ENCODE assay signal across 9 mouse cellular contexts in the genomic region with DNA sequence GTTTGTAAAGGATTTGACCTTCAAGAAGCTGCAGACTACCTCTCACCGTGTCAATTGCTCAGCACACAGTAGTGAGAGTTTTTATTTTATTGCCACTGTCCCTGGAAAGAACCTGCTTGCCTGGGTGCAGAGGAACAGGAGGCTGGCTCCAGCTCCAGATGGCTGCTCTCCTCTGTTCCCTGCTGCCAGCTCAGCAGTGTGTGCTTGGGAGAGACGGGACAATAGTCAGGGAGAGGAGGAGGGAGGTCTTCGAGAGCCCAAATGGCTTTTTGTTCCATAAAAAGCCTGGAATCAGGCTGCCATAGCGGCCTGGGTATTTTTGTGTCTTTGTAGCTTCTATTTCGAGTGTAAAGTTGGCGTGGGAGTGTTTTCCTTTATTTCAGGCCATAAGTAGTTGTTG. TPM values are rescaled to one million over a fixed set of nuclear protein-coding genes. Genes with fewer than 3 reads are reported as not detected.
A peak's percentile ranks its signal among the peaks of the same experiment; 100 is the strongest.
DNase-seq lines count a peak whose midpoint lies in the region; ATAC-seq lines count a peak whose summit lies in the region.
"Had no signal": no experiment of that assay in that cellular context is flagged by ENCODE, and none has a peak within 500 bp of the region (broad histone marks: within the 10 kb centered on the region; RNA-seq: fewer than 3 reads in every experiment).

No protein-coding gene starts in this region.

- H3K4me3 ChIP-seq in forebrain, embryonic 15.5 days: no peak overlapping the region
- no peak overlapping the region for H3K4me3 ChIP-seq in hindbrain, embryonic 11.5 days (ENCODE audit: low read depth, low read length)
- H3K4me3 ChIP-seq: limb, embryonic 13.5 days had no signal

- peak; percentile 79 for ATAC-seq in cerebellum, adult (ENCODE audit: insufficient number of reproducible peaks, low FRiP score, low TSS enrichment)
- ATAC-seq in forebrain, embryonic 15.5 days (replicated peaks): peak; percentile 93
- peak; percentile 58 for ATAC-seq in hindbrain, embryonic 11.5 days (ENCODE audit: low FRiP score)

- no peak overlapping the region for H3K9ac ChIP-seq in forebrain, embryonic 15.5 days (replicated peaks)
- no peak overlapping the region for H3K9ac ChIP-seq in hindbrain, embryonic 11.5 days (ENCODE audit: low read depth, low read length)
- H3K9ac ChIP-seq: limb, embryonic 13.5 days had no signal

- H3K4me2 ChIP-seq in forebrain, embryonic 15.5 days (replicated peaks): no peak overlapping the region
- no peak overlapping the region for H3K4me2 ChIP-seq in hindbrain, embryonic 11.5 days (replicated peaks; ENCODE audit: low read depth, low read length)
- H3K4me2 ChIP-seq: limb, embryonic 13.5 days had no signal

- H3K36me3 ChIP-seq in forebrain, embryonic 15.5 days: no peaks in the 10 kb centered on the region
- H3K36me3 ChIP-seq in hindbrain, embryonic 11.5 days (ENCODE audit: control insufficient read depth, insufficient read depth, low read length): no peaks in the 10 kb centered on the region
- H3K36me3 ChIP-seq: limb, embryonic 13.5 days had no signal

- no peak for DNase-seq in cerebellum, adult 9-10 months
- DNase-seq in hindbrain, embryonic 11.5 days (ENCODE audit: low spot score): peak; percentile 29
- peak; percentile 69 to 94 for DNase-seq in left cerebral cortex, postnatal 25 days (ENCODE audit: low spot score in 2 of 2)
- peak; percentile 25 for DNase-seq in right cerebral cortex, postnatal 4 days
- no peak for DNase-seq in urinary bladder, postnatal 36 days (ENCODE audit: low spot score in 2 of 2)
- DNase-seq in MN1 (ENCODE audit: low spot score): no peak

- no peaks in the 10 kb centered on the region for H3K9me3 ChIP-seq in forebrain, embryonic 15.5 days
- no peaks in the 10 kb centered on the region for H3K9me3 ChIP-seq in hindbrain, embryonic 11.5 days (ENCODE audit: control insufficient read depth, low read length)
- H3K9me3 ChIP-seq: limb, embryonic 13.5 days had no signal

- peaks cover 14% of the 10 kb centered on the region for H3K4me1 ChIP-seq in forebrain, embryonic 15.5 days
- no peaks in the 10 kb centered on the region for H3K4me1 ChIP-seq in hindbrain, embryonic 11.5 days (replicated peaks; ENCODE audit: control insufficient read depth, insufficient read depth, low read length)
- H3K4me1 ChIP-seq: limb, embryonic 13.5 days had no signal

- 14% methylated on average over 6 of the region's 6 CpGs for WGBS in forebrain, embryonic 15.5 days
- WGBS in hindbrain, embryonic 11.5 days: 39% methylated on average over 6 of the region's 6 CpGs

- H3K27me3 ChIP-seq in forebrain, embryonic 15.5 days: no peaks in the 10 kb centered on the region
- no peaks in the 10 kb centered on the region for H3K27me3 ChIP-seq in hindbrain, embryonic 11.5 days (ENCODE audit: control insufficient read depth, insufficient read depth, low read length)
- H3K27me3 ChIP-seq: limb, embryonic 13.5 days had no signal

- H3K27ac ChIP-seq in forebrain, embryonic 15.5 days (replicated peaks): peak overlapping the region; percentile 74
- no peak overlapping the region for H3K27ac ChIP-seq in hindbrain, embryonic 11.5 days (ENCODE audit: low read depth, low read length)
- H3K27ac ChIP-seq: limb, embryonic 13.5 days had no signal

- intact Hi-C loops in left cerebral cortex, postnatal 25 days (cut with DNase I): loop anchor here (1.0 to 2.0 kb wide), 3 partner anchors 32 to 142 kb away; no protein-coding TSS in a partner anchor

RNA-seq across cellular contexts. Expression of gene Olfr987, which starts 54.5 kb away (rescaled TPM):
- polyA plus RNA-seq in forebrain, embryonic 15.5 days (2015; fragmentation: Nextera tagmentation; extraction: Ambion mirVana): not detected in 2 replicates
- polyA plus RNA-seq in hindbrain, embryonic 11.5 days (2014; fragmentation: Nextera tagmentation; extraction: Ambion mirVana): not detected in 2 replicates
- total RNA-seq in left cerebral cortex, postnatal 25 days (2021): not detected
- polyA plus RNA-seq: limb, embryonic 13.5 days had no signal

Comparison
In these comparisons a context has a peak if more than half of its experiments do, and no peak if none do; other contexts are left out.
1. DNase-seq: peak in hindbrain, embryonic 11.5 days (single experiment), left cerebral cortex, postnatal 25 days (2 of 2) and right cerebral cortex, postnatal 4 days (single experiment); none in cerebellum, adult 9-10 months (single experiment), urinary bladder, postnatal 36 days (0 of 2) and MN1 (single experiment).
2. Peak in every context shown above with its lines, with median percentiles within 50 percentile points of each other: ATAC-seq.